Mouse (Mus musculus): ENCODE measurements around the gene Igfbp2. TPM values are rescaled to one million over a fixed set of nuclear protein-coding genes. Genes with fewer than 3 reads are reported as not detected.

The Igfbp2 gene
- total RNA-seq (2021), result under 1 TPM in 1 of 2 experiments, not detected in 1; 0.22 TPM

DNA sequence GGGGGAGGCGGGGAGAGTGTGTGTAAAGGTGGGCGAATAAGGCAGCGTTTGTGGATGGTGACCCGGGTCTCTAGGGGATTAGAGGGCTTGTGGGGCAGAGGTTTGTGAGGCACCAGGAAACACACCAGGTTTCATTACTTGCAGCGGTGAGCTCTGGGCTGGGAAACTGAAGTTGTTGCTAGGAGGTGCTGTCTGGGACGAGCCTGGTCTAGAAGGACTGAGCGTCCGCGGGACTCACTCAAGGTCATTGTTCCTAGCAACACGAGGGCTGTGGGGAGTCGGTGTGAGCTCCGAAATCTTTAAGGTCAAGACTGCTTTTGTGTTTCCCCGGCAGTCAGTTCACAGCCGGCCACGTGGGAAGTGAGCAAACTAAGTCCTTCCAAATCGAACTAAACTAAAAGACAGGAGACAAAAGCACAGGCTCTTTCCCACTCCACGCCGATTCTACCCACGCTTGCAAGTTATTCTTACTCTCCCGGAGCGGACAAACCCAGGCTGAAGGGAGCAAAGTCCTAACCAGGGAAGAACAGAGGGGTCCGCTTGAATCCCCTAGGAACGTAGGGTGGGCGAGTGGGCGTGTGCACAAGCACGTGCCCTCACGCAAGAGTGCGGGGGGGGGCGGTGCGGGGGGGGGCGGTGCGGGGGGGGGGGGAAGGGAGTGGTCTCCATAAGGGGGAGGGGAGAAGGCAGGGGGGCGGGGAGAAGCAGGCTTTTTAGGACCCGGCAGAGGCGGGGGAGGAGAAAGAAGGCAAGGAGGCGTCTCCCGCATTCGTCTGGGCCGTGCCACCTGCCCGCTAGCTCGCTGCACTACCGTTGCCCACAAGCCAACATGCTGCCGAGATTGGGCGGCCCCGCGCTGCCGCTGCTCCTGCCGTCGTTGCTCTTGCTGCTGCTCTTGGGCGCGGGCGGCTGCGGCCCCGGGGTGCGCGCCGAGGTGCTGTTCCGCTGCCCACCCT is at the start of gene Igfbp2:
Igfbp2 (plus strand) TSS at position 753 of the 956 bp plus-strand sequence.
- no peak for DNase-seq
- intact Hi-C loops (cut with DNase I), result no loop called here

DNA sequence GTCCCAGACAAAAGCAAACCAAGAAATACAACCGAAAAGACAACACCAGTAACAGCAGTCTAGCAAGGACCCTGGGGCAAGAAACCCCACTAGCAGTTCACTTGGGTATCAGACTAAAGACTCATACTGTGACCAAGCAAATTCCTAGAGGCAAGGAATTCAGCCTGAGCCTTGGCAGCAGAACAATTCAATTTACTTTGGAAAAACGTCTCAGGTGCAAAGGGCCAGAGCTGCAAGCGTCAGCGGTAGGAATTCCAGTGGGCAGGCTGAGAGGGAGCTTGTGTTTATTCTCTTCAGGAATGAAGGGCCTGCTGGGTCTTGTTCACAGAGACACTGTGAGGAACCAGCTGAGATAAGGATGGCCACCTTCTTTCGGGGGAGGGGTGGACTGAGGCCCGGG is 45.5 kb upstream of the Igfbp2 start:
- no peak for DNase-seq
- intact Hi-C loops (cut with DNase I), result no loop called here

DNA sequence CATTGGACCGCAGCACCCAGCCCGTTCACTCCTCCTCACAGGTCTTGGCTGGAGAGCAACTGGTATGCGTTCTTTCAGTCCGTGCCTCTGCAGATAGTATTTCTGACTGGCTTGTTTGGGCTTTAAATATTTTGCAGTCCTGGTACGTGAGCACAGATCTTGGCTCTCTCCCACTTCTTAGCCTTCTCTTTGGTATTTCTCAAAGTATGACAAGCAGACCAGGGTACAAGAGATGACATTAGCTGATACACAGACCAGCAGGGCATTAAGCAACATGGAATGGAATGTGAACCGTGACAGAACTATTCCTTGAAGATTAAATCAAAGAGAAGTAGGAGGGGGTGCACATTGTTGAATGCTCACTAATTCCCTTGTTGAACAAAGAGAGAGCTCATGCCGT is 43.6 kb upstream of the Igfbp2 start:
- intact Hi-C loops (cut with DNase I), result no loop called here
- no peak for DNase-seq

DNA sequence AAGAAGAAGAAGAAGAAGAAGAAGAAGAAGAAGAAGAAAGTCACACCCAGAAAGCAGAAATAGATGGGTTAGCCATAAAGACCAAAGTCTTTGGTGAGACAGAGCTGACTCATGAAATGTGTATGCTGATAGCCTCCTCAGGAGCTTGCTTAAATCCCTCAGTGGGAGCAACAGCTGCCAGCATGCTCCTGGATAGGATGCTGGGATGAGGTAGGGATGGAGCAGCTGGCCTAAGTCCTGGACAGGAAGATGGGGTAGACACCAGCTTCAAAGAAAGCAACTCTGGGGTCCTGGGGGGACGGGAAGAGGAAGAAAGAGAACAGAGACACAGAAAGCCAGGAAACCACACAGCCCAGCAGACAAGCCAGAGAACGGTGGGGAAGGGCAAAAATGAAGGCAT is 41.0 kb upstream of the Igfbp2 start:
- intact Hi-C loops (cut with DNase I), result no loop called here
- no peak for DNase-seq

DNA sequence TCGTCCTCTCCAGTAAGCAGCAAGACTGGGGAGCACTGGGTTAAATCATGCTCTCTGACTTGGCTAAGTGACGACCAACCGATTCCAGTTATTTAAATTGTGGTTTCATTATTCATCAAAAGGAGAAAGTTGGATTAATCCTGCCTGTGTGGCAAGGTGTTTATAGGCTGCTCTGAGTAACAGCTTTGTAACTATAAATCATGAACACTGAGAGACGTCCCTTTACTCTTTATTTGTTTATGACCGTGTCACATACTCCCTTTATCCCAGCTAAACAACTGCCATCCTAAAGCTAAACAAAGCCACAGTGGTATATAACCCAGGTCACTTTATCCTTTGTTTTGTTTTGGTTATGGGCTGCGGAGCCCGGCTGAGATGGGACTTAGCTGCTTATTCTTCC is 40.3 kb upstream of the Igfbp2 start:
- no peak for DNase-seq
- intact Hi-C loops (cut with DNase I), result no loop called here

DNA sequence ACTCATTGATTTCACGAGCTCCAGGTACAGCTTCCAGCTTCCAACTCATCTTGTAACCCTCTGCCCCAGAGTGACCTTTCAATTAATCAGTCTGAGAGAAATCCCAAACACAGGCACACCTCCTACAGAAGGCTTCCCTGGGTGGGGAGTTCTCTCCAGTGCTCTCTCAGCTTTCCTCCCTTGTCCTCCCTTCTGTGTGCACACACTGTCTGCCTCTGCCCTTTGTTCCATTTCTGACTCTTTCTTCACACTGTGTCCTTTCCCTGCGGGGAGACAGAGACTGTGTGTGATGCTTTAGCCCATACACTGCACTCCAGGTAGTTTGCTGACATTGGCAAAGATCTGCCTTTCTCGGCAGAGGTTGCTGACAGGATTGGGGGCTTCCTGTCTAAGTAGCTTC is 33.6 kb upstream of the Igfbp2 start:
- DNase-seq, result no peak
- intact Hi-C loops (cut with DNase I), result no loop called here

DNA sequence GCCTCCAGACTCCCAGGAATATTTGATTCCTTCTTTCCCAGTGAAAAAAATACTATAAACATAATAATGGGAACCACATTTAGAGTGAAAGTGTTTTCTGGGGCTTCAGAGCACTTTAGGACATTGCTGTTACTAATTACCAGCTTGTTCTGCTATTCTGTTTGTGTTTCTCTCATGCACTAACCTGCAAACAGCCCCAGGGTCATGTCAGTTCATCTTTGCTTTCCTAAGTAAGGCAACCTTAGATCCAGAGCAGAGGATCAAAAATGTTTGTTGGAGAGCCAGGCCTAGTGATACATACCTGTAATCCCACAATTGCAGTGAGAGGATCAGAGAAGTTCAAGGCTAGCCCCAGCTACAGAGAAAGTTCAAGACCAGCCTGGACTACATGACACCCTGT is 32.6 kb upstream of the Igfbp2 start:
- intact Hi-C loops (cut with DNase I), result no loop called here
- DNase-seq, result no peak

DNA sequence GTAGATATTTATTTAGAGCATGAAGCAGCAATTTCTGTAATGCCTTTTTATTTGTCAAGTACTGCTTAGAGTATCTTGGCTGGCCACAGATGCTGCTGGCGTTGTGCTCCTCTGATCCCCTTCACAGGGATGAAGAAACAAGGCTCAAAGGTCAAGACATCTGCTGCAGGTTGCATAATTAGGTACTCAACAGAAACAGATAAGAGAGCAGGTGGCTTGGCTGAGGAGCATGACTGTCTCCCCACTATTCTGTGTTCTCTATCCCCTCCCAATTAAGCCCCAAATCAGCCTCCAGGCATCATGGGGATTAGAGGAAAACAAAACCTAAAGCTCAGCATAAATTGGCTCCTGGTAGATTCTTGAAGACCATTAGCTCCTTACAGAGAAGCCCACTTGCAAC is 32.0 kb upstream of the Igfbp2 start:
- DNase-seq, result no peak
- intact Hi-C loops (cut with DNase I), result no loop called here

DNA sequence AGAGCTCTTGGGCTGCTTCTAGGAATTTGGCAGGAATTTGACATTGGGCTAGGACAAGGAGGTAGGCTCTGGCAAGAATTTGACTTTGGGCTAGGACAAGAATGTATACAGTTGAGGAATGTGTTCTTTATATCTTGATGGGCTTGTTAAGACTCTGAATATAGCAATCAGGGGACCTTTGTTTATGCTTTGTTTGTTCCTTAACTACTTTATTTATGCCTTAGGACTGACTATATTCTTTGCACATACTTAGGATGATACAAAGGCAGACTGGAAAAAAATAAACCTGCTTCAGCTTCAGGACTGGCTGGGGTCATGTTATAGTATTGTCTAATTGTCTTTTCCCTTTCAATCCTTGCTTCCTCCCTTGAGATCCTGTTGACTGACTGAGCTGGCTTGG is 31.1 kb upstream of the Igfbp2 start:
- intact Hi-C loops (cut with DNase I), result no loop called here
- no peak for DNase-seq

DNA sequence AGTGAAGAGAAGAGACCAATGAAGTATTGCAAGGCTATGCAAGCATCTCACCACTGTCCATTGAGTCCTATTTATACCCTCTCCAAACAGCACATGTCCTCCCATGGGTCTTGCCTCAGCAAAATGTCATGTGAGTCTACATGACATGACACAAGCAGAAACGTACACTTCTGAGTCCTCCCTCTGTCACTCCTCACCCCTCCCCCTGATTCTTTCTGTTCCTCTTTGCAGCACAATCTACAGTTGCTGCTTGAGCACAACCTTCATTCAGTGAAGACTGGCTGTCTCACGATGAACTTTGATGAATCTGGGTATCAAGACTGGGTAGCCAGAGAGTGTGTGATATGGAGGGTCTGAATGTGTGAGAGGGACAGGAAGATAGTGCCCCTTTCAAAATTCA is 28.2 kb upstream of the Igfbp2 start:
- intact Hi-C loops (cut with DNase I), result no loop called here
- no peak for DNase-seq

DNA sequence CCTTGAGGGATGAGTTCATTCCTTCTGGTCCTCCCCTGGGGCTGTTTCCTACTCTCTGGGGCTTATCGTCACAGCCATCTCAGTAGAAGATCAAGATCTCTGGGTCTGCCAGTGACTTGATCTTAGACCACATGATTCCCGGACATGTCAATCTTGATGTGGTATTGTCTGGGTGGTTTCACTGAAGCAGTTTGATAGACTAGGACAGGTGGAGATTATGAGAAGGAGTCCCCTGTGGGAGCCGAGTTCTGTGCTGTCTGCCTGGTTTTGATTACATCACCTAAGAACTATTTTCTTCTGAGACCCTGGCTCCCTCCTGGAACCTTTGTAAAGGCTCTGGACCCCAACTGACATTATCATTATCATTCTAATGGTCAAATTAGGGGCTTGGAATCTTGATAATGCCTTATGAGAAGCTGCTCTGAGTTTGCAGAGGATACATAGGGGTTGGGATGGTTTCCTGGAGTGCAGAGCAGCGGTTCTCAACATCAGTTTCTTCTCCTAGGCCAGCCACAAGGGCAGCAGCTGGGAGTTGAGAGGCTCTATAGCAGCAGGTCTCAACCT is 27.1 kb upstream of the Igfbp2 start:
- intact Hi-C loops (cut with DNase I), result no loop called here
- no peak for DNase-seq

DNA sequence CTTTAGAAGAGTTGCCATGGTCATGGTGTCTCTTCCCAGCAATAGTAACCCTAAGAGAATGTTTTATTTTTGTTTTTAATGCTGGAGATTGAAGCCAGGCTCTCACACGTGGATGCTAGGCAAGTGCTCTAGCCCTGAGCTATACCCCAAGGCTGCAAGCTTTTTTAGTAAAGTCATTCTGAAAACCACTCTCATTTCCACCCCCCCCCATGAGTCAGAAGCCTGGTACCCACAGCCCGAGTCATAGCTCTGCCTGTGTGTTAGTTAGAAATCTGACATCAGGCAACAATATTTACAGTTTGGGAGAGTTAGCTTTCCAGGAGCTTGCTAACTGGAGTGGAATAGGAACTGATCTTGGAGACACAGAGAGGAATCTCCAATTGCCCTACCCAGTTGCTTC is 25.9 kb upstream of the Igfbp2 start:
- DNase-seq, result no peak
- intact Hi-C loops (cut with DNase I), result no loop called here

DNA sequence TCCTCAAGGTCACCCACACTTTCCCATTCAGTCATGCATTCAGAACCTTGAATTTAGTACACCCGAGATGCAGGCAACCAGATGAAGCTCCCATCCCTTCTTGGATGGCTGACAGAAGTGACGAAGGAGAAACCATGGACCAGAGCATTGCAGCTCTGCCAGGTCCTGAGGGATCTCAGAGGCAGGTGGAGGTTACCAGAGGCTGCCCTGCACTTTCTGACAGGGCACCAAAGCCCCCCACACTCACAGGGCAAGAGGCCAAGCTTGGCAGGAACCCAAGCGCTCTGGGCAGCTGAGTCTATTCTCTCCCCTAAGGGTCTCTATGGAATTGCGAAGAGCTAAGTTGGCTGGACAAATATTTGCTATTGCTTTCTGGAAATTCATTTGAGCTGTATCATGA is 20.3 kb upstream of the Igfbp2 start:
- intact Hi-C loops (cut with DNase I), result no loop called here
- no peak for DNase-seq

DNA sequence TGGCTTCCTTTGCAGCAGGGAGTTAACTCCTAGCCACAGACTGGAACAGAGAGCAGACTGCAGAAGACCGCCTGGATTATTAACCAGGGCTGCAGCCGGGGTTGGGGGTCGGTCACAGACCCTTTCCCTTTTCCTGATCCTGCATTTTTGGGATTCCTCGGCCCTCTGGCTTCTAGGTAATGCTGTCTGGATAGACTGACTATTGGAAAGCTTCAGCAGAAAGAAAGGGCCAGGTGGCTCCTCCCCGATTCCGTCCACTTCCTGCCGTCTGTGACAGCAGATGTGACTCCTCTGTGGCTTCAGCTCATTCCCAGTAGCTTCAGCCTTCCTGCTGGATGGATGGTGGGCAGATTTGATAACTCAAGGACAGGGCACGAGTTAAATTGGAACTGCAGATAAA is 19.3 kb upstream of the Igfbp2 start:
- DNase-seq, result no peak
- intact Hi-C loops (cut with DNase I), result no loop called here

DNA sequence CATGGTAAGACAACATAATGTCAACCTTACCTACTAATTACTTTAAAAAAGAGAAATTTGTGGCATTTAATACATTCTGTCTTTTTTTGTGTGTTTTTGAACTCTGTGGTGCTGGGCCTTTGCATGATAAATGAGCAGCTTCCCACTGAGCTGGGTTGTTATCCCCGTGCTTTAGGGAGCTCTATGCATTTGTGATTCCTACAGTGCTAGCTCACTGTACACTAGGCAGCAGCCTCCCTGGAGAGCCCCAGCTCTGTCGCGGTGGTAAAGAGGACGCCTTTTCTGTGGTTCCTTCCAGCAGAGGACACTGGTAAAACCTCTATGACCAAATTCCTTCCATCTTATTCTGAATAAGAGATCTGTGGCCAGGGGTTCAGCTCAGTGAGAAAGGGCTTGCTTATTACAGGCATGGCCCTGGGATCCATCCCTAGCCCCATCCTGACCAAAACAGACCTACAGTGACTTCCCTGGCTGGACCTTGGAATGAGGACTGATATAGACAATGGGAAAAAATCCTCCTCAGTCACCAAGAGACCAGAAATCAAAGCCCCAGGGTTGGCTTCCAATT is 18.7 kb upstream of the Igfbp2 start:
- DNase-seq, result no peak
- intact Hi-C loops (cut with DNase I), result no loop called here

DNA sequence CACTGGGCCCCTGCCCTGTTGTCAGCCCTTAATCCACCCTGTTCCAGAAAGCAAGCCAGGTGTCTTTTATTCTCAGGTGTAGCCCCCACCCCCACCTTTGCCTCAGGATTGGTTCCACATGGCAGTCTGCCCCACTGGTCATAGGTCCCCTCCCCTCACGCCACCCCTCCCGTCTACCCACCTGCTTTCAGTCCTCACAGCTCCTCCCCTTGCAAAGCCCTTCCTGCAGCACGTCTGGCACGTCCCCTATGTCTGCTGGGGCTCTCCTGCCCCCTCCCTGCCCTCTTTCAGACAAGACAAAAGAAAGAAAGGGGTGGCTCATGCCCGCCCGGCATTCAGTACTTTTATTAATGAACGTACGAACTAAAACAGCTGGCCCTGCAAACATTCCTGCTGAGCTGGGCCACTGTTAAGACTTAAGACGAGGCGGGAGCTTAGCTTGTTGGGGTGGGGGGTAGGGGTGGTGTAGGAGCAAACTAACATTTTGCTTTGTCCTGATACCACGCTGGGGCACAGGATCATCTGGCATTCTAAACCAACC is 18.2 kb upstream of the Igfbp2 start:
- no peak for DNase-seq

DNA sequence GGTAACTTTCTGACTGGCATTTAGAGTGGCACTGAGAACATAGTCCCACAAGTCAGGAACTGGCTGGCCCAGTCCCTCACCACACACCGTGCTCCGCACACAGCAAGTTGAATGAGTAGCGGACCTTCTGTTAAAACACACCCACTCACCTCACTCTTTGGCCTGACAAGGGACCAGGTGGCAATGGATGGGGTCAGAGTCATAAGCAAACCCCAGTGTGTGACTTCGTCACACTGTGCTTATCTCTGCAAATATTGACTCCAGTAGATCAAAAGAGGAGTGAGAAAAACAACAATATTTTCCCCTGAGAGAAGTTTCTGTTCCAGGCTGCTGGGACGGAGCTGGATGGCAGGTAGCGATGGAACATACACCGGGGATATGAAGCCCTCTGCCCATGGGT is 15.0 kb upstream of the Igfbp2 start:
- DNase-seq, result no peak
- intact Hi-C loops (cut with DNase I), result no loop called here

More for the DNA sequence above, 18.2 kb upstream of the Igfbp2 start:
- intact Hi-C loops (cut with DNase I), result no loop called here

DNA sequence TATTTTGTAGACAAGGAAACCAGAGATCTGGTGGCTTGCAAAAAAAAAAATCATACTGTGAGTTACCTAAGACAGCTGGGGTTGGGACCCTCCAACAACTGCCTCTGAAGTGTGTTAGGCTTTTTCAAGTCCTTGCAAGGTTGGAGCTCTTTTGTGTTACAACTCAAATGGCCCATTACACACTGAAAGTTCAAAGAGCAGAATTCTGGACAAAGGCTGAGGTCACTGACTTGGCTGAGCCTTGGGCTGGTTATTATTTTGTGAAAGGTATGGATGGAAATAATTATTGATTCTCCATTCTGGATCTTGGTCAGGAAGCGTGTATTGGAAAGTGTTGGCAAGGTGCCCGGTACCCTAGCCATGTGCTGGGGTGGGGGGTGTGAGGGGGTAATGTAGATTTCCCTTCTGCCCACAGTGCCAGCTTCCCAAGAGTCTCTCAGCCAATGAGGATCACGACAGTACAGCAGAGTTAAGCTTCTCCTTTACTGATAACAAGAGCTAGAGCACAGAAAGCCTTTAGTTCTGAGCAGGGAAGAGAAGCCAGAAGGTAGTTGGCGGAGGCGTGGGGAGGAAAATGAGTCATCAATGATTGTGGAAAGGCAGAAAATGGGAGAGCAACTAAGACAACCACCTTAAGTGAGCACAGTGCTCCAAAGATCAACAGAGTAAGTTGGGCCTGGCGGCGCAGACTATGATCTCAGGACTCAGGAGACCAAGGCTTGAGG is 14.2 kb upstream of the Igfbp2 start:
- intact Hi-C loops (cut with DNase I), result no loop called here
- no peak for DNase-seq

DNA sequence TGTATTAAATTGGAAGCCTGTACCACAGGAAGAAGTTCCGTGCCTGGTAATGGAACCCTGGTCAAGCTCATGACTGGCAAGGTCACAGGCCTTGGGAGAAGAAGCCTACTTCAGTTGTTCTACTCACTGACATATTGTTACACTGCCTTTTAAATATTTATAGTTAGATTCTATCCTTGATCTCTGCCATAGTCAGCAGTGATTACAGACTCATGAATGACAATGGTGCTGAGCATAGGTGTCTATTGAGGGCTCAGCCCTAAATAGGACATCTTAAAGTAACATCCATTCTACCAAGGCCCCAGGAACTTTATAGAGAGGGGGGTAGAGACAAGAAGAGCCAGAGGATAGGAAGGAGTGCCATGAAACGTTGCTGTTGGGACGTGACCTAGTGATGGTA is 13.2 kb upstream of the Igfbp2 start:
- no peak for DNase-seq
- intact Hi-C loops (cut with DNase I), result no loop called here

DNA sequence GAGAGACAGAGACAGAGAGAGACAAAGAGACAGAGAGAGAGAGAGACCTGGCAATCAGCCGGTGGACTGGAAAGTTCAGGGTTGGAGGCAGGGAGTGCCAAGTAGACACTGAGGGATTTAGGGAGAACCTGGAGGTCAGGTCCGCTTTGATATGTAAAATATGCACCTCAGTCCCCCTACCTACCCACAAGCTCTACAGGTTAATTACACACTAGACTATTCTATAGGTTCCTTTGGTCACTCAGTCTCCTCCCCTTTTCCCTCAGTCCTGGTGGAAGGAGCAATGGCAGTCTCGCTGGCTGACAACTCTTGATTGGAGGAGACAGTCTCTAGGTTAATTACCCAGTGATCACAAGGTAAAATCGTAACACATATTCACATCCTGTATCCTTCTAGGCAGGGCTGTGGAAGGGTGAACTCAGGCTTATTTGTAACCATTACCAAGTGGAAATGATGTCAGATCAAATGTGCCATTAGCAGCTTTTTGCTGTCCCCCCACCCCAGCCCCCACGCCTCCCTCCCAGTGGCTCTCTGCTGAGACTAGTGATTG is 11.1 kb upstream of the Igfbp2 start:
- intact Hi-C loops (cut with DNase I), result no loop called here
- no peak for DNase-seq
